Mouse (Mus musculus): Measurements from ENCODE around the gene Dnah7c. TPM values are rescaled to one million over a fixed set of nuclear protein-coding genes. Genes with fewer than 3 reads are reported as not detected.

Gene Dnah7c
- total RNA-seq (2023) = not detected

GRCm38 (mm10) chr1:46425137-46425925 lies at the start of gene Dnah7c:
TSS of gene Dnah7c (plus strand) at chr1:46425592.

Data from CD8-positive naive resting alpha-beta T cell, adult 57 days (primary cell).